ENCODE assay signal across 9 mouse cellular contexts in the genomic region with DNA sequence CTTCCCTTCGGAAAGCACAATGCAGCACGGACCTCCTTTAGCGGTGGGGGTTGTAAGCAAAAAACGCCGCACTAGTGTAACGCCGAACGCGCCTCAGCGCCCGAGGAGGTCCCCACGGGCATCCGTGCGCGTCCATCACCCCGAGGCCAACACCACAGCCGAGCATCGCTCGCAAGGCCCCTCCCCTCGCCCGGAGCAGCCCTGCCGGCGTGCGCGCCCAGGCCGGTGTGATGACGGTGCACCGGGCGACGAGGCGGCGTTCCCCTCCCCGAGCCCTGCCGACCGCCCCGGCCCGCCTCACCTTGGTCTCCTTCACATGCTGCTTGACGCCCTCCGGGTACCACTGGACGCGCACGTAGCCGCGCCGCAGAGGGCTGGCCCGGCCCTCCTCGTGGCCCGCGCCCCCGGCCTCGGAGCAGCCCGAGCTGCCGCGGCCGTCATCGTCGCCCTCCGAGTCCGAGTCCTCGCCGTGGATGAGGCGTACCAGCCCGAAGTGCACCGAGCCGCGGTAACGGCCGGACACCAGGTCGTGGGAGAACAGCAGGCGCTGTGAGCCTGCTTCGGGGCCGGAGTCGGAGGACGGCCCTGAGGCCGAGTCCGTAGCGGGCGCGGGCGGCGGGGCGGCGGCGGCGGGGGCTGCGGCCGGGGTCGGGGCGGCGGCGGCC. TPM values are rescaled to one million over a fixed set of nuclear protein-coding genes. Genes with fewer than 3 reads are reported as not detected.
DNase-seq lines count a peak whose midpoint lies in the region; ATAC-seq and TF ChIP-seq lines count a peak whose summit lies in the region.
"Had no signal": no experiment of that assay in that cellular context is flagged by ENCODE, and none has a peak within 500 bp of the region (broad histone marks: within the 10 kb centered on the region; RNA-seq: fewer than 3 reads in every experiment).

No protein-coding gene starts in this region.

- H3K27me3 ChIP-seq in ES-Bruce4 (ENCODE audit: control insufficient read depth, insufficient read depth, low read length, poor library complexity, severe bottlenecking), result no peaks in the 10 kb centered on the region
- H3K27me3 ChIP-seq in heart, postnatal 0 days (ENCODE audit: control insufficient read depth, insufficient read depth, low read length), result no peaks in the 10 kb centered on the region

- peak; percentile 65 for ATAC-seq in heart, postnatal 0 days (ENCODE audit: insufficient read depth, low read depth)

- no peak for TF ChIP-seq POLR2A in ES-Bruce4 (IDR thresholded peaks at IDR 0.05; ENCODE audit: insufficient read depth, low read length)
- no peak for TF ChIP-seq POLR2A in bone marrow macrophage, adult 2 months (IDR thresholded peaks at IDR 0.05; ENCODE audit: borderline replicate concordance, low read depth, low read length)
- no peak for TF ChIP-seq POLR2A in embryonic fibroblast, embryonic 13.5 days (IDR thresholded peaks at IDR 0.05; ENCODE audit: low read depth, low read length)

- no peak for DNase-seq in heart, postnatal 0 days (ENCODE audit: low spot score)
- peak in 1 of 2 experiments; percentile 50 for DNase-seq in layer of hippocampus, adult 2 months (ENCODE audit: low spot score in 2 of 2)
- peak; percentile 55 for DNase-seq in lung, postnatal 10 days
- peak; percentile 38 for DNase-seq in ovary, postnatal 10 days (ENCODE audit: low spot score)
- peak; percentile 43 for DNase-seq in thymus, postnatal 0 days (ENCODE audit: low spot score)

- H3K36me3 ChIP-seq in ES-Bruce4 (ENCODE audit: control insufficient read depth, insufficient read depth, low read length, poor library complexity, severe bottlenecking), result no peaks in the 10 kb centered on the region
- no peaks in the 10 kb centered on the region for H3K36me3 ChIP-seq in heart, postnatal 0 days (replicated peaks; ENCODE audit: control insufficient read depth, insufficient read depth, low read length)

- no peak for TF ChIP-seq EP300 in ES-Bruce4 (IDR thresholded peaks at IDR 0.05; ENCODE audit: insufficient read depth, low read depth, low read length)
- no peak for TF ChIP-seq EP300 in heart, postnatal 0 days (IDR thresholded peaks at IDR 0.05; ENCODE audit: low read depth)

- peak overlapping the region; percentile 91 for H3K9ac ChIP-seq in ES-Bruce4 (ENCODE audit: low read depth, poor library complexity, severe bottlenecking)
- H3K9ac ChIP-seq in heart, postnatal 0 days (replicated peaks; ENCODE audit: low read depth, low read length), result peak overlapping the region; percentile 76

- peak overlapping the region; percentile 80 for H3K4me2 ChIP-seq in heart, postnatal 0 days (ENCODE audit: low read depth, low read length)

- TF ChIP-seq CTCF in ES-Bruce4 (IDR thresholded peaks at IDR 0.05; ENCODE audit: low read depth, low read length), result no peak
- no peak for TF ChIP-seq CTCF in bone marrow macrophage, adult 2 months (IDR thresholded peaks at IDR 0.05; ENCODE audit: low read depth, low read length)
- TF ChIP-seq CTCF in embryonic fibroblast, embryonic 13.5 days (IDR thresholded peaks at IDR 0.05; ENCODE audit: borderline replicate concordance, insufficient read depth, low read length), result no peak
- TF ChIP-seq CTCF in heart, postnatal 0 days (IDR thresholded peaks at IDR 0.05; ENCODE audit: low read depth), result no peak
- TF ChIP-seq CTCF in layer of hippocampus, adult 2 months (conservative IDR thresholded peaks at IDR 0.05), result no peak

- under 1% methylated on average over 70 of the region's 91 CpGs for WGBS in heart, postnatal 0 days

- peak overlapping the region; percentile 99 for H3K4me3 ChIP-seq in ES-Bruce4 (ENCODE audit: low read depth, low read length)
- H3K4me3 ChIP-seq in bone marrow macrophage, adult 2 months (ENCODE audit: insufficient read depth, low read length), result peak overlapping the region; percentile 95
- peak overlapping the region; percentile 80 for H3K4me3 ChIP-seq in embryonic fibroblast, embryonic 13.5 days (ENCODE audit: insufficient read depth, low read length)
- H3K4me3 ChIP-seq in heart, postnatal 0 days (ENCODE audit: low read depth, low read length), result peak overlapping the region; percentile 71
- peak overlapping the region; percentile 89 for H3K4me3 ChIP-seq in layer of hippocampus, adult 2 months

- peaks cover 2% of the 10 kb centered on the region for H3K4me1 ChIP-seq in ES-Bruce4 (ENCODE audit: control insufficient read depth, insufficient read depth, low read length)
- H3K4me1 ChIP-seq in bone marrow macrophage, adult 2 months (ENCODE audit: control insufficient read depth, insufficient read depth, low read length), result peaks cover 7% of the 10 kb centered on the region
- H3K4me1 ChIP-seq in embryonic fibroblast, embryonic 13.5 days (ENCODE audit: control insufficient read depth, insufficient read depth, low read length), result no peaks in the 10 kb centered on the region
- peaks cover 15% of the 10 kb centered on the region for H3K4me1 ChIP-seq in heart, postnatal 0 days (ENCODE audit: control insufficient read depth, insufficient read depth)

- no peaks in the 10 kb centered on the region for H3K9me3 ChIP-seq in ES-Bruce4 (replicated peaks; ENCODE audit: control insufficient read depth, insufficient read depth, low read length, poor library complexity, severe bottlenecking)
- no peaks in the 10 kb centered on the region for H3K9me3 ChIP-seq in heart, postnatal 0 days (replicated peaks; ENCODE audit: control insufficient read depth, low read length)

- H3K27ac ChIP-seq in ES-Bruce4 (ENCODE audit: insufficient read depth, low read length), result no peak overlapping the region
- H3K27ac ChIP-seq in bone marrow macrophage, adult 2 months (ENCODE audit: insufficient read depth, low read depth, low read length), result no peak overlapping the region
- peak overlapping the region; percentile 51; the same call in 1 of the 2 replicates for H3K27ac ChIP-seq in embryonic fibroblast, embryonic 13.5 days (ENCODE audit: insufficient read depth, low read length)
- H3K27ac ChIP-seq in heart, postnatal 0 days (ENCODE audit: low read depth), result peak overlapping the region; percentile 74
- peak overlapping the region; percentile 92 for H3K27ac ChIP-seq in layer of hippocampus, adult 2 months

RNA-seq across cellular contexts. Expression of gene Ube2o, which starts 0.4 kb away (rescaled TPM):
- 36.1 and 43.6 TPM in 2 replicates for polyA plus RNA-seq in ES-Bruce4 (2011; ENCODE audit: insufficient read depth, insufficient read length, low read depth, missing spikeins)
- 6.2 and 8.0 TPM in 2 replicates for polyA plus RNA-seq in bone marrow macrophage, adult 2 months (2012; ENCODE audit: insufficient read depth, insufficient read length, missing spikeins)
- 29.8 and 36.3 TPM in 2 replicates for polyA plus RNA-seq in embryonic fibroblast, embryonic 13.5 days (2011; ENCODE audit: insufficient read length, low read depth, missing spikeins)
- 17.2 and 34.8 TPM in 2 replicates for total RNA-seq in heart, postnatal 0 days (2014; rRNA removed; ENCODE audit: low replicate concordance)
- 4.1 and 5.2 TPM in 2 replicates for polyA plus RNA-seq in heart, postnatal 0 days (2015; fragmentation: Nextera tagmentation; extraction: Ambion mirVana)
- total RNA-seq in layer of hippocampus, adult 2 months (2021), result 100 to 1,000 TPM in 1 of 2 experiments, 10 to 100 TPM in 1; 93.7 to 101 TPM
- 6.4 and 6.8 TPM in 2 replicates for polyA plus RNA-seq in thymus, postnatal 0 days (2015; fragmentation: Nextera tagmentation; extraction: Ambion mirVana)

RNA-seq across cellular contexts. Expression of gene Aanat, which starts 5.4 kb away (rescaled TPM):
- polyA plus RNA-seq in ES-Bruce4 (2011; ENCODE audit: insufficient read depth, insufficient read length, low read depth, missing spikeins), result not detected in 2 replicates
- not detected in 2 replicates for polyA plus RNA-seq in bone marrow macrophage, adult 2 months (2012; ENCODE audit: insufficient read depth, insufficient read length, missing spikeins)
- polyA plus RNA-seq in embryonic fibroblast, embryonic 13.5 days (2011; ENCODE audit: insufficient read length, low read depth, missing spikeins), result not detected in 2 replicates
- total RNA-seq in heart, postnatal 0 days (2014; rRNA removed; ENCODE audit: low replicate concordance), result not detected in 2 replicates
- not detected in 2 replicates for polyA plus RNA-seq in heart, postnatal 0 days (2015; fragmentation: Nextera tagmentation; extraction: Ambion mirVana)
- total RNA-seq in layer of hippocampus, adult 2 months (2021), result 1 to 10 TPM in 1 of 2 experiments, under 1 TPM in 1; 0.27 to 1.2 TPM
- not detected in 2 replicates for polyA plus RNA-seq in thymus, postnatal 0 days (2015; fragmentation: Nextera tagmentation; extraction: Ambion mirVana)
- total RNA-seq: gastrocnemius, postnatal 36 days had no signal

RNA-seq across cellular contexts. Expression of gene Rhbdf2, which starts 46.0 kb away (rescaled TPM):
- polyA plus RNA-seq in ES-Bruce4 (2011; ENCODE audit: insufficient read depth, insufficient read length, low read depth, missing spikeins), result 36.5 and 39.1 TPM in 2 replicates
- polyA plus RNA-seq in bone marrow macrophage, adult 2 months (2012; ENCODE audit: insufficient read depth, insufficient read length, missing spikeins), result 37.5 and 39.0 TPM in 2 replicates
- 10.1 and 11.5 TPM in 2 replicates for polyA plus RNA-seq in embryonic fibroblast, embryonic 13.5 days (2011; ENCODE audit: insufficient read length, low read depth, missing spikeins)
- total RNA-seq in heart, postnatal 0 days (2014; rRNA removed; ENCODE audit: low replicate concordance), result 19.0 and 25.5 TPM in 2 replicates
- polyA plus RNA-seq in heart, postnatal 0 days (2015; fragmentation: Nextera tagmentation; extraction: Ambion mirVana), result 5.8 and 6.1 TPM in 2 replicates
- 1 to 10 TPM; 1.4 to 1.6 TPM for total RNA-seq in layer of hippocampus, adult 2 months (2021)
- polyA plus RNA-seq in thymus, postnatal 0 days (2015; fragmentation: Nextera tagmentation; extraction: Ambion mirVana), result 8.8 and 11.2 TPM in 2 replicates

RNA-seq across cellular contexts. Expression of gene Sphk1, which starts 50.1 kb away (rescaled TPM):
- polyA plus RNA-seq in ES-Bruce4 (2011; ENCODE audit: insufficient read depth, insufficient read length, low read depth, missing spikeins), result 0.64 and 0.88 TPM in 2 replicates
- not detected in 2 replicates for polyA plus RNA-seq in bone marrow macrophage, adult 2 months (2012; ENCODE audit: insufficient read depth, insufficient read length, missing spikeins)
- polyA plus RNA-seq in embryonic fibroblast, embryonic 13.5 days (2011; ENCODE audit: insufficient read length, low read depth, missing spikeins), result 8.7 and 11.2 TPM in 2 replicates
- total RNA-seq in heart, postnatal 0 days (2014; rRNA removed; ENCODE audit: low replicate concordance), result 1.9 and 3.1 TPM in 2 replicates
- polyA plus RNA-seq in heart, postnatal 0 days (2015; fragmentation: Nextera tagmentation; extraction: Ambion mirVana), result 2.0 TPM in 2 replicates
- 1 to 10 TPM; 1.6 to 1.9 TPM for total RNA-seq in layer of hippocampus, adult 2 months (2021)
- 13.7 and 14.8 TPM in 2 replicates for polyA plus RNA-seq in thymus, postnatal 0 days (2015; fragmentation: Nextera tagmentation; extraction: Ambion mirVana)

Comparison
In these comparisons a context has a peak if more than half of its experiments do, and no peak if none do; other contexts are left out.
1. H3K27ac ChIP-seq: peak in embryonic fibroblast, embryonic 13.5 days (single experiment), heart, postnatal 0 days (single experiment) and layer of hippocampus, adult 2 months (single experiment); none in ES-Bruce4 (single experiment) and bone marrow macrophage, adult 2 months (single experiment).
2. Peak in every context shown above with its lines, with median percentiles within 50 percentile points of each other: H3K4me3 ChIP-seq.